Mouse (Mus musculus) thymus, postnatal 25 days (tissue): ENCODE measurements around the gene Ppp1r9b.
A peak's percentile ranks its signal among the peaks of the same experiment; 100 is the strongest.
"Not testable (repeated sequence)": the region's sequence is repeated elsewhere in the genome, so short reads cannot be mapped to it uniquely, and the experiment has no call there.

Experiments used
- DNase-seq: peaks from one replicate; pipeline ENCODE4 v3.0.0; 2022

The Ppp1r9b gene

DNA sequence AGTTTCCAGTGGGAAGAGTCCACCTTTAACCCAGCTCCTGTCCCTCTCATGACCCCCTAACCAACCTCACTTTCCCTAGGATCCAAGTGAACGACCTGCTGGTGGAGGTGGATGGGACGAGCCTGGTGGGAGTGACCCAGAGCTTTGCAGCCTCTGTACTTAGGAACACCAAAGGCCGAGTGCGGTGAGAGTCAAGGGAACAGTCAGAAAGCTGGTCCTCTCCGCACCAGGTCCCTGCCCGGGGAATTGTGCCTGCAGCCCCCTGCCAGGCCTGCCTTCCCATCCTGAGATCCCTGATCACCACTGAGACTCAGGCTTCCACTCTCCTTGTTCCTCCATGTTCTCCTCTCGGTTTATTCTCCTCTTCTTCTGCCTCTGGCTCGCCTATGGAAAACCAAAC, 9.3 kb downstream of the Ppp1r9b start:
- peak; percentile 28 for DNase-seq

GRCm38 (mm10) chr11:95000548-95000947, 9.7 kb downstream of the Ppp1r9b start:
- DNase-seq = peak; percentile 77

DNA sequence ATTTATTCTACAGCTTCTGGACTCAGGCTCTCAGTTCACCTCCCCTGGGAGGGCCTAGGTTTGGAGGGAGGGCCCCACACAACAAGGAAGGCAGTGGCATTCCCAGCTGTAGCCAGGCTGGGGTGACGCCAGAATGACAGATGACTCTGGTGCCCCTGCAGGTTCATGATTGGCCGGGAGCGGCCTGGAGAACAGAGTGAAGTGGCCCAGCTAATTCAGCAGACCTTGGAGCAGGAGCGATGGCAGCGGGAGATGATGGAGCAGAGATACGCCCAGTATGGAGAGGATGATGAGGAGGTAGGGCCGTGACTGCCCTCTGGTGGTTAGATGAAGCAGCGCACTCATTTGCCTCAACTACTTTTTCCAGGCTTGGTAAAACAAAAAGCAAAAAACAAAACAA, 10.2 kb downstream of the Ppp1r9b start:
- peak; percentile 77 for DNase-seq

DNA sequence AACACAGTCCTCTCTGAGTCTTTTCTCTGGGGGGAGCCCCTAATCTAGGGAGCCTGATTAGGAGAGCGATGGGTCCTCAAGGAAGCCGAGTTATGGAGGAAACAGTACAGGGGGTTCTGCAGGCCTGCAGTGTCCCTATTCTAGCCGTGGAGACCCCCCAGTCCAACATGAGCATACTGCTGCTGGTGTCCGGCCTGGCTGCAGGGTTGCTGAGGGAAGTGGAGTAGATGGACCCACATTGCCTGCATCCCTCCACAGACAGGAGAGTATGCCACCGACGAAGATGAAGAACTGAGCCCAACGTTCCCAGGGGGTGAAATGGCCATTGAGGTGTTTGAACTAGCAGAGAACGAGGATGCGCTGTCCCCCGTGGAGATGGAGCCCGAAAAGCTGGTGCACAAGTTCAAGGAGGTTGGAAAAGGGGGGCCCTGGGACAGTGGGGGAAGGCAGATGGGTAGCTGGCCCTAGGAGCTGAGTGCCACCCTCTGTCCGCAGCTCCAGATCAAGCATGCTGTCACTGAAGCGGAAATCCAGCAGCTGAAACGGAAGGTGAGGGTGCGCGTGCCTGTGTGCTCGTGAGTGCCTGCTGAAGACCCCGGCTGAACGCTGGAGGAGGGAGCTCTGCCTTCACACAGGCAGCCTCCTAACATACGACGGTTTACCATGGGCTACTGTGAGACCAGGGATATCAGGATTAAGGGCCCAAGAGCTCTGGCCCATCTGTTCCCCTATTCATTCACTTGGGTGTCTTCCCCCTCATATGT, 10.9 kb downstream of the Ppp1r9b start:
- DNase-seq = no peak

DNA sequence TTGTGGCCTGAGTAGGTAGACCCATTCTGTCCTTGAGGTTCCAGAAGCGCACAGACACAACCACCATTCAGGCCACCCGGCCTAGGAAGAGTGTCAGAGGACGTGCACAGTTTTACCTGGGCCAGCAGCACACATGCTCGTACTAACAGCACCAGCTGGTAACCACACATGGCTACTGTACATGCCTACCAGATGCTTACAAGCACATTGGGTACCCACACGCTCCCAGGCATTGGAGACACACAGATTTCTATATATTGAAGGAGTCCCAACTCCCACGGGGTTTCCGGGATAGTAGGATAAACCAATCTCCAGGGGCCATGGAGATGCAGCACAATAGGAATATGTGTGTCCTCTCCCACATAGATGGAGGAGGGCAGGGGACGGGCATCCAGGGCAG, 11.9 kb downstream of the Ppp1r9b start:
- no peak for DNase-seq

DNA sequence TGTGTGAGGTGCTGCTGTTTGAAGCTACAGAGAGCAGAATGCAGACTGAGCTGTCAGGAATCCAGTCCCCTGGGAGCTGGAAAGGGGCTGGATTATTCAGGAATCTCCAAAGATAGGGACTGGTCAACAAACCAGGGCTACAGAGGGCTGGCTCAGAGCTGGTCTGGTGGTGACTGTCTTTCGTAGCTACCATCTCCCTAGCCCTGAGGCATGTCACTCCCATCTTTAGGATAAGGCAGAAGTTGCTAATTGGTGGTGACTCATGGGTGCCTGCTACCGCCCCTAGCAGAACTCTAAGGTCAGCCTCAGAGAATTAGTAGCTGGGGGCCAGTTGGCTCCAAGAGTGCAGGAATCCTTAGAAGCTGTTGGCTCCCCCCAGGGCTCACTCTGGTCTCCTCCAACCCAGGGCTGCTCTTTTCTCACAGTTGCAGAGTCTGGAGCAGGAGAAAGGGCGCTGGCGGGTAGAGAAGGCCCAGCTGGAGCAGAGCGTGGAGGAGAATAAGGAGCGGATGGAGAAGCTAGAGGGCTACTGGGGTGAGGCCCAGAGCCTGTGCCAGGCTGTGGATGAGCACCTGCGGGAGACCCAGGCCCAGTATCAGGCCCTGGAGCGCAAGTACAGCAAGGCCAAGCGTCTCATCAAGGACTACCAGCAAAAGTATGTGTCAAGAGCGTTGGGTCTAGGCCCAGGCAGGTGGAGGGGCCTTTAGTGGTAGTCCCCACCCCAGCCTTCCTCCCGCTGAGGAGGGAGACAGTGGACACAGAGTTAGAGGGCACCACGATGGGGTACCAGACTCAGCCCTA, 13.5 kb downstream of the Ppp1r9b start:
- no peak for DNase-seq

GRCm38 (mm10) chr11:95004937-95005198, 14.0 kb downstream of the Ppp1r9b start:
- no peak for DNase-seq

DNA sequence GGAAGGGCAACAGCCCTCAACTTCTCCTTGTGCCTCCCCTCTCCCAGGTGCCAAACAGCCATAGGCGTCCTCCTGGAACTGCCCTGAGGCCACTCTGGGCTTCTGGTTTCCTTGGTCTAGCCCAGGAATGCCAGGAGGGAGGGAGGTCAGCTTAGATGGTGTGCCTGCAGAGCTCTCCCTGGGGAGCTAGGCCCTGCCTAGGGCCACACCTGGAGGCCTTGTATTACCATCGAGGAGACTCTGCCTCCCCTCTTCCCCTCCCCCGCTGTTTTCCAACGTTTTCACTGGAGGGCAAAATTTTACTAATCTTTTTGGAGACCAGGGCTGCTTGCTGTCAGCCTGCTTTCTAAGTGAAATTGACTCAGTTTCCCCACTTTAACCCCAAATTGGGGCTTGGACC, 15.2 kb downstream of the Ppp1r9b start:
- DNase-seq = no peak

GRCm38 (mm10) chr11:95006525-95007219, 15.8 kb downstream of the Ppp1r9b start:
- DNase-seq = peak; percentile 83

- no peak for DNase-seq
Measured at GRCm38 (mm10) chr11:95007418-95007817, 16.6 kb downstream of the Ppp1r9b start.

DNA sequence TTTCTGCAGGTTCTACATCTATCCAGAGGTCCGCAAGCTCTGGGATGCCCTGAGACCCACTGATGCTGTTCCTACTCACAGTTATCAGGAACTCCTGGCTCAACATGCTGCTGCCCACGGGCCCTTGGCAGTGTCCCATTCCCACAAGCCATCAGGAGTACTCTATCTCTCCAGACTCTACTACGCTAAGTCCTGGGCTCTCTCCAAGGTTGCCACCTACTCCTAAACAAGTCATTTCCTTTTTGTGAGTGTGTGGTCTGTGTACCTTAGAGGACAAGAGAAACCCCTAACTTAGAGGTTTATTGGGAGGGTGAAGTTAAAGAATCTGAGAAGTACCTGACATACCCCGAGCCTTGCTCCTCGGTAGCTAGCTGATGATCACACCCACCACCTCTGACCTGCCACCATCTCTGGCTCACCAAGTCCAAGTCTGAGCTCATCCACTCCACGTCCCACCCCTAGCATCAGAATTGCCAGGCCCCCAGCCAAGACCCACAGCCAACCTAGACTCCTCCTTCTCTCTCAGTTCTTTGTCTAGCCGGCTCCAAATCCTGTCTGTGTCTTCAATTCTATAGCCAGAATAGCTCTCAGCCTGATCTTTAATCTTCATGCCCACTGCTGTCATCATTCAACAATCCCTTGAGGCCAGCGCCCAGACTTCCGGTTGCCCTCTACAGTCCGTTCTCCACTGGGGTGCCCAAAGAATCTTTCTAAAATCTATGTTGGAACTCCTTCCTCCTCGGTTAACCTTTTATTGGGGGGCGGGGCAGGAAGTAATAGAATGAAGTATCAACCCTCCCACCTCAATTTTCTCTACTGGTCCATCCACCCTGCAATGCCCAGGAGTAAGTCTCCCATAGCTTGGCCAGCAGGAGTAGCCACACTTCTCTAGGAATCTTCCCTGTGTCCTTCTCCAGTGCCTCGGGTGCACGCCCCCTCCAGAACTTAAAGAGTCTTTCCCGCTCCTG, 18.1 kb downstream of the Ppp1r9b start:
- DNase-seq = no peak

DNA sequence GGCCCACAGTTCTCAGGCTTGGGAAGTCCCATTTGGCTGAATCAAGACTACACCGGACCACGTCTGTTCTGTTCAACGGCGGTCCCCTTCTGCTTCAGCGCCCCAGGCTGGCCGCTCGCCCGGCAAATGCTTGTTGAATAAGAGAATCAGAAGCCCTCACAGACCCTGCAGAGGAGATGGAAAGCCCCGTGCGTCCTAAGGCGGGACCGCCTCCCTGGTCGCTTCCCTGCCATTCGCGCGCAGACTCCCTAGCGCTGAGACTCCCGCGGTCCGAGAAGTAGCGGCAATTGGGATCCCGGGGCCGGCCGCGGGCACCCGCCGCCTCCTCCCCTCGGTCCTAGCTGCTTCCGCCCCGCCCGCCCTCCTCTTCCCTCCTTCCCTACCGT, 18.8 kb downstream of the Ppp1r9b start, which contains the start of gene Samd14:
TSS of gene Samd14 (plus strand) at position 251 of the 386 bp plus-strand sequence.
- DNase-seq = no peak

DNA sequence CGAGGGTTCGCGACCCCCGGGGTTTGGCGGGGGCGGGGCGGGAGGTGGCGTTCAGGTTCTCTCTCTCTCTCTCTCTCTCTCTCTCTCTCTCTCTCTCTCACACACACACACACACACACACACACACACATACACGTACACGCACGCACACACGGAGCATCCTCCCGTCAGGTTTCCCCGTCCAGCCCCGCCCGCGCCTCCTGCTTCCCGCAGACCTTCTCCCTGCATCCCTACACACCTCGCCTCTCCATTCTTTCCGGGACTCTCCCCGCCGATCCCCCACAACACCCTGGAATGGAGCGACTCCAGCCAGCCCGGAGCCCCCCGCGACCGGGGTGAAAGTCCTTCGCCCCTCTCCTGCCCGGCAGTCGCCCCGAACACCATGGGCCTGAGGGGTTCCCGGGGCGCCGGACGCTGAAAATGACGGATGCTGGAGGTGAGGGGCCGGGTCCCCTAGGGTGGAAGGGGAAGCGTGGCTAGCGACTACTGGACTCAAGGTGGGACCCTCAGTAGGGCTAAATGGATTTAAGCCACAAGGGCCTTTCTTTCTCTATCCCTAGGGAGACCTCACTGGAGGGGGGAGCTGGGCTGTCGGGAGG, 19.4 kb downstream of the Ppp1r9b start:
- DNase-seq = no peak

DNA sequence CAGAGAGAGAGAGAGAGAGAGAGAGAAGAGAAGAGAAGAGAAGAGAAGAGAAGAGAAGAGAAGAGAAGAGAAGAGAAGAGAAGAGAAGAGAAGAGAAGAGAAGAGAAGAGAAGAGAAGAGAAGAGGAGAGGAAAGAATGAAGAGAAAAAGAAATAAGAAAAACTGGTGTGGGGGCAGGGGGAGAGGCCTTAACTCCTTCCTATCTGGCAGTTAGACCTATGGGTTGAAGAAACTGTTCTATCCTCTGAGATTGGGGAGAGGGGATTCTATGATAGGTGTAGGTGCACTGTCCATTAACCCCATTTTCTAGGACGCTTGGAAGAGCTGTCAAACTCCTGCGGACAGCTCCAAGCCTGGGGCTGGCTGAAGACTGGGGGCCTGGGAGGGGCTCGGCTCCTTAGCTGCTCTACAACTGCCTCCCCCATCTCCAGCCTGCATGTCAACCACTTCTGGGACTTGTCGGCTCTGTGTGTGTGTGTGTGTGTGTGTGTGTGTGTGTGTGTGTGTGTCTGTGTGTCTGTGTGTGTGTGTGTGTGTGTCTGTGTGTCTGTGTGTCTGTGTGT, 20.1 kb downstream of the Ppp1r9b start:
- DNase-seq = not testable (repeated sequence)

GRCm38 (mm10) chr11:95011416-95011815, 20.6 kb downstream of the Ppp1r9b start:
- DNase-seq = no peak

DNA sequence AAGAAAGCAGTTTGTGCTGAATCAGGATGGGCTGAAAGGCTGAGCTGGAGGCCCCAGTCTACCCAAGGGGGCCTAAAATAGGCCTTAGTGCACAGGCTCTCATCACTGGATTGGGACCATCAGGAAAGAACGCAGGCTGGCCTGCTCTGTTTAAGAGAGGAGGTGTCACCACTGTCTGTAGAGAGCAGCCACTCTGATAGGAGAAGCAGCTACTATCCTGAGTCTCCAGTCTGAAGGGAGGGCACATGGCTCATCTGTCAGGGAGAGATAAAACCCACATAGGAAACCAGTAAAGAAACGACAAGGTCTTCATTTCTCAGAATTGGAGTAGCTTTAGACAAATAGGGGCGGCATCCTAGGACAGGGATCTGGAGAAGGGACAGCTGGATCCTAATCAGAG, 21.2 kb downstream of the Ppp1r9b start:
- DNase-seq = no peak

GRCm38 (mm10) chr11:95012487-95012886, 21.7 kb downstream of the Ppp1r9b start:
- DNase-seq = no peak

DNA sequence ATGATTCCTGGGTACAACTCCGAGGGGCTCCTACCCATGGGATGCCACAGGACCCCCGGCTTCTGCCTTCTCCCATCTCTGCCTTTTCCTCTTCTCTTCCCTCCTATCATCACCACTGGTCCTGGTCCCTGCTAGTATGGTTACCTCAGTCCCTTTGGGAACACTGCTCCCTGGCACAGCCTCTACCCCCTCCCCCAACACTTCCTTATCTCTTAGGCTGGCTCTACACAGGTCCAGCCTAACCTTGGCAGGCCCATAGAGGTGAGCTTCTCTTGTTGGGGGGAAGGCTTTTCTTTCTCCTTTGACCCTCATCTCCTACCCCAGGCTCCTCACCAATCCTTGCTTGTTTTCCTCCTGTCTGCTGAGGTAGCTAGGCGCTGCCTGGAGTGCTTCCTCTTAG, 24.6 kb downstream of the Ppp1r9b start:
- no peak for DNase-seq

DNA sequence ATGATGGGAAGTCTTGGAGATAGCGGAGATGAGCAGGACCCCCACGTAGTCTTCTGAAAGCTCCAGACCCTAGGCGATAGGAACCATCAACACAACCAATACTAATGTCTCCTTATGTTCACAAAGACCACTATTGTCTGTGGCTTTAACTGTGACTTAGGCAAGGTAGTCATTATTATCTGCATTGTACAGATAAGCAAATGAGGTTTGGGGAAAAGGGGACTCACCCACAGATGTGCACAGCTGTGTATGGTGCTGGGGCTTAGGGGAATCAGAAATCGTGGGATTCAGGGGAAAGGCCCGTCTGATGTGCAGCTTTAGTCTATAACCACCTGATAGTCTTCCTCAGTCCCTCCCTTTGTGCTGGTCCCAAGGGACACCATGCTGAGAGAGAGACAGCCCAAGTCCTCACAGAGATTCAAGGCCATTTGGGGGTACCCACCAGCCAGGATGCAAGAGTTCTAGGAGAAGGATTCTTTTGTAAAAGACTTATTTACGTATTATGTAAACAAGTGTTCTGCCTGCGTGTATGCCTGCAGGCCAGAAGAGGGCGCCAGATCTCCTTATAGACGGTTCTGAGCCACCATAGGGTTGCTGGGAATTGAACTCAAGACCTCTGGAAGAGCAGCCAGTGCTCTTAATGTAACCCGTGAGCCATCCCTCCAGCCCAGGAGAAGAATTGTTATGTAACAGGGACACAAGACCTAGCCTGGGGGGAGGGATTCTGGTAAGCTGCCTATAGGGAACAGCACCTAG, 31.6 kb downstream of the Ppp1r9b start:
- DNase-seq = no peak

- DNase-seq = no peak
Measured at GRCm38 (mm10) chr11:95023481-95023880, 32.6 kb downstream of the Ppp1r9b start.
